Mouse (Mus musculus): ENCODE results near the gene Wnt2b. TPM values are rescaled to one million over a fixed set of nuclear protein-coding genes. Genes with fewer than 3 reads are reported as not detected.

Gene Wnt2b
- polyA plus RNA-seq, 1 experiment from 2014 or later, result 0.88 TPM

GRCm38 (mm10) chr3:104952891-104953670, 8.6 kb downstream of the Wnt2b start:
- Histone ChIP-seq H3K27me3 (replicated peaks; ENCODE audit: insufficient read depth, low read length) (no peaks in the 10 kb centered on the region), H3K4me2 (replicated peaks; ENCODE audit: low read depth, low read length) (no peak overlapping the region), H3K9ac (replicated peaks; ENCODE audit: low read depth) (no peak overlapping the region), H3K27ac (ENCODE audit: low read length) (no peak overlapping the region), H3K36me3 (ENCODE audit: insufficient read depth, low read length) (peaks cover 7% of the 10 kb centered on the region; the same call in 1 of the 2 replicates), H3K9me3 (ENCODE audit: low read length) (no peaks in the 10 kb centered on the region), H3K4me1 (ENCODE audit: insufficient read depth, low read depth, low read length) (no peaks in the 10 kb centered on the region), H3K4me3 (ENCODE audit: low read depth, low read length) (no peak overlapping the region)
- TF ChIP-seq CTCF (IDR thresholded peaks at IDR 0.05) (no peak), EP300 (IDR thresholded peaks at IDR 0.05) (no peak)
- ATAC-seq (no peak), DNase-seq (ENCODE audit: low spot score) (no peak)
- WGBS, result 78% methylated on average over 22 of the region's 23 CpGs

GRCm38 (mm10) chr3:104950926-104951325, 10.8 kb downstream of the Wnt2b start:
- no peak for ATAC-seq
- peaks cover 7% of the 10 kb centered on the region; the same call in 1 of the 2 replicates for H3K36me3 ChIP-seq (ENCODE audit: insufficient read depth, low read length)
- no peak overlapping the region for H3K4me2 ChIP-seq (replicated peaks; ENCODE audit: low read depth, low read length)

GRCm38 (mm10) chr3:104944894-104945293, 16.8 kb downstream of the Wnt2b start:
- H3K4me3 ChIP-seq (ENCODE audit: low read depth, low read length), result no peak overlapping the region
- 63% methylated on average over 9 of the region's 9 CpGs for WGBS
- H3K36me3 ChIP-seq (ENCODE audit: insufficient read depth, low read length), result no peaks in the 10 kb centered on the region
- H3K27me3 ChIP-seq (replicated peaks; ENCODE audit: insufficient read depth, low read length), result no peaks in the 10 kb centered on the region
- TF ChIP-seq EP300 (IDR thresholded peaks at IDR 0.05), result no peak
- no peak for TF ChIP-seq CTCF (IDR thresholded peaks at IDR 0.05)
- no peaks in the 10 kb centered on the region for H3K4me1 ChIP-seq (ENCODE audit: insufficient read depth, low read depth, low read length)
- no peak for DNase-seq (ENCODE audit: low spot score)
- no peaks in the 10 kb centered on the region for H3K9me3 ChIP-seq (ENCODE audit: low read length)
- 0 out of 2 replicates have a peak, but pooled peaks have one; percentile 40 for ATAC-seq
- H3K9ac ChIP-seq (replicated peaks; ENCODE audit: low read depth), result no peak overlapping the region
- H3K4me2 ChIP-seq (replicated peaks; ENCODE audit: low read depth, low read length), result no peak overlapping the region
- no peak overlapping the region for H3K27ac ChIP-seq (ENCODE audit: low read length)

More at GRCm38 (mm10) chr3:104950926-104951325, 10.8 kb downstream of the Wnt2b start:
- no peaks in the 10 kb centered on the region for H3K4me1 ChIP-seq (ENCODE audit: insufficient read depth, low read depth, low read length)
- no peak for DNase-seq (ENCODE audit: low spot score)
- H3K4me3 ChIP-seq (ENCODE audit: low read depth, low read length), result no peak overlapping the region
- no peaks in the 10 kb centered on the region for H3K27me3 ChIP-seq (replicated peaks; ENCODE audit: insufficient read depth, low read length)
- no peaks in the 10 kb centered on the region for H3K9me3 ChIP-seq (ENCODE audit: low read length)
- H3K27ac ChIP-seq (ENCODE audit: low read length), result no peak overlapping the region
- 92% methylated on average over 12 of the region's 12 CpGs for WGBS
- no peak overlapping the region for H3K9ac ChIP-seq (replicated peaks; ENCODE audit: low read depth)
- TF ChIP-seq CTCF (IDR thresholded peaks at IDR 0.05) (no peak), EP300 (IDR thresholded peaks at IDR 0.05) (no peak)

GRCm38 (mm10) chr3:104943333-104943732, 18.4 kb downstream of the Wnt2b start:
- H3K27ac ChIP-seq (ENCODE audit: low read length), result no peak overlapping the region
- no peak for ATAC-seq

GRCm38 (mm10) chr3:104942682-104943081, 19.0 kb downstream of the Wnt2b start:
- Histone ChIP-seq H3K4me2 (replicated peaks; ENCODE audit: low read depth, low read length) (no peak overlapping the region), H3K9me3 (ENCODE audit: low read length) (no peaks in the 10 kb centered on the region), H3K4me3 (ENCODE audit: low read depth, low read length) (no peak overlapping the region), H3K36me3 (ENCODE audit: insufficient read depth, low read length) (no peaks in the 10 kb centered on the region), H3K27ac (ENCODE audit: low read length) (no peak overlapping the region), H3K9ac (replicated peaks; ENCODE audit: low read depth) (no peak overlapping the region), H3K27me3 (replicated peaks; ENCODE audit: insufficient read depth, low read length) (no peaks in the 10 kb centered on the region), H3K4me1 (ENCODE audit: insufficient read depth, low read depth, low read length) (no peaks in the 10 kb centered on the region)
- no peak for DNase-seq (ENCODE audit: low spot score)
- no peak for TF ChIP-seq EP300 (IDR thresholded peaks at IDR 0.05)
- TF ChIP-seq CTCF (IDR thresholded peaks at IDR 0.05), result no peak
- ATAC-seq, result no peak
- 65% methylated on average over 5 of the region's 5 CpGs for WGBS

More at GRCm38 (mm10) chr3:104943333-104943732, 18.4 kb downstream of the Wnt2b start:
- 63% methylated on average over 8 of the region's 8 CpGs for WGBS
- Histone ChIP-seq H3K9me3 (ENCODE audit: low read length) (no peaks in the 10 kb centered on the region), H3K36me3 (ENCODE audit: insufficient read depth, low read length) (no peaks in the 10 kb centered on the region), H3K4me1 (ENCODE audit: insufficient read depth, low read depth, low read length) (no peaks in the 10 kb centered on the region), H3K4me2 (replicated peaks; ENCODE audit: low read depth, low read length) (no peak overlapping the region), H3K4me3 (ENCODE audit: low read depth, low read length) (no peak overlapping the region), H3K27me3 (replicated peaks; ENCODE audit: insufficient read depth, low read length) (no peaks in the 10 kb centered on the region), H3K9ac (replicated peaks; ENCODE audit: low read depth) (no peak overlapping the region)
- no peak for DNase-seq (ENCODE audit: low spot score)
- TF ChIP-seq CTCF (IDR thresholded peaks at IDR 0.05), result no peak
- no peak for TF ChIP-seq EP300 (IDR thresholded peaks at IDR 0.05)

- ATAC-seq, result no peak
- no peak for TF ChIP-seq CTCF (IDR thresholded peaks at IDR 0.05)
- TF ChIP-seq EP300 (IDR thresholded peaks at IDR 0.05), result no peak
Measured at GRCm38 (mm10) chr3:104940691-104941090, 21.0 kb downstream of the Wnt2b start.

More at GRCm38 (mm10) chr3:104940691-104941090, 21.0 kb downstream of the Wnt2b start:
- Histone ChIP-seq H3K9me3 (ENCODE audit: low read length) (no peaks in the 10 kb centered on the region), H3K4me1 (ENCODE audit: insufficient read depth, low read depth, low read length) (no peaks in the 10 kb centered on the region), H3K36me3 (ENCODE audit: insufficient read depth, low read length) (no peaks in the 10 kb centered on the region), H3K4me3 (ENCODE audit: low read depth, low read length) (no peak overlapping the region), H3K4me2 (replicated peaks; ENCODE audit: low read depth, low read length) (no peak overlapping the region), H3K9ac (replicated peaks; ENCODE audit: low read depth) (no peak overlapping the region), H3K27me3 (replicated peaks; ENCODE audit: insufficient read depth, low read length) (no peaks in the 10 kb centered on the region), H3K27ac (ENCODE audit: low read length) (no peak overlapping the region)
- DNase-seq (ENCODE audit: low spot score), result no peak
- 53% methylated on average over 6 of the region's 6 CpGs for WGBS

Data from lung, postnatal 0 days (tissue).